In genomic region chr7:28386007-28386406, GRCm38 (mm10) we compare ENCODE assay signal across 8 mouse cellular contexts. TPM values are rescaled to one million over a fixed set of nuclear protein-coding genes. Genes with fewer than 3 reads are reported as not detected.
DNase-seq lines count a peak whose midpoint lies in the region; ATAC-seq and TF ChIP-seq lines count a peak whose summit lies in the region.

No protein-coding gene starts in this region.

- no peaks in the 10 kb centered on the region for H3K36me3 ChIP-seq in heart, adult 2 months (ENCODE audit: control insufficient read depth, insufficient read depth, low read length)
- peaks cover 15% of the 10 kb centered on the region for H3K36me3 ChIP-seq in heart, embryonic 11.5 days (ENCODE audit: control insufficient read depth, insufficient read depth, low read length)
- H3K36me3 ChIP-seq in heart, embryonic 16.5 days (ENCODE audit: control insufficient read depth, insufficient read depth) = peaks cover 29% of the 10 kb centered on the region

- no peak overlapping the region for H3K9ac ChIP-seq in heart, adult 2 months (ENCODE audit: low read depth, low read length)
- H3K9ac ChIP-seq in heart, embryonic 11.5 days (ENCODE audit: low read depth, low read length) = no peak overlapping the region
- no peak overlapping the region for H3K9ac ChIP-seq in heart, embryonic 16.5 days (ENCODE audit: low read length)

- TF ChIP-seq EP300 in heart, adult 2 months (IDR thresholded peaks at IDR 0.05; ENCODE audit: insufficient read depth, low read depth, low read length) = no peak

- no peaks in the 10 kb centered on the region for H3K79me2 ChIP-seq in heart, adult 2 months (replicated peaks; ENCODE audit: control insufficient read depth, insufficient read depth, low read length)

- DNase-seq in heart, adult 2 months = peak; percentile 57 to 77
- DNase-seq in NIH3T3 (ENCODE audit: low read depth) = peak; percentile 40
- peak; percentile 64 for DNase-seq in lung, postnatal 14 days
- no peak for DNase-seq in thymus, adult 18-20 months
- no peak for DNase-seq in layer of hippocampus, adult 11-12 months (ENCODE audit: low spot score)

- no peaks in the 10 kb centered on the region for H3K27me3 ChIP-seq in heart, adult 2 months (ENCODE audit: control insufficient read depth, insufficient read depth, low read length)
- no peaks in the 10 kb centered on the region for H3K27me3 ChIP-seq in heart, embryonic 11.5 days (ENCODE audit: control insufficient read depth, insufficient read depth, low read length)
- no peaks in the 10 kb centered on the region for H3K27me3 ChIP-seq in heart, embryonic 16.5 days (ENCODE audit: control insufficient read depth, insufficient read depth, low read length)

- H3K4me3 ChIP-seq in heart, adult 2 months = no peak overlapping the region
- H3K4me3 ChIP-seq in heart, embryonic 11.5 days (ENCODE audit: low read depth, low read length) = no peak overlapping the region
- no peak overlapping the region for H3K4me3 ChIP-seq in heart, embryonic 16.5 days (ENCODE audit: low read length)

- TF ChIP-seq CTCF in heart, adult 2 months (IDR thresholded peaks at IDR 0.05) = no peak

- no peak overlapping the region for H3K4me2 ChIP-seq in heart, embryonic 11.5 days
- no peak overlapping the region for H3K4me2 ChIP-seq in heart, embryonic 16.5 days (ENCODE audit: low read depth, low read length)

- H3K9me3 ChIP-seq in heart, embryonic 11.5 days (replicated peaks; ENCODE audit: control insufficient read depth, low read length) = no peaks in the 10 kb centered on the region
- no peaks in the 10 kb centered on the region for H3K9me3 ChIP-seq in heart, embryonic 16.5 days (replicated peaks; ENCODE audit: control insufficient read depth, low read length)

- H3K27ac ChIP-seq in heart, adult 2 months = peak overlapping the region; percentile 62
- no peak overlapping the region for H3K27ac ChIP-seq in heart, embryonic 11.5 days (ENCODE audit: low read depth, low read length)
- peak overlapping the region; percentile 58 for H3K27ac ChIP-seq in heart, embryonic 16.5 days (ENCODE audit: low read length)

- 74% methylated on average over 7 of the region's 7 CpGs for WGBS in heart, adult 2 months
- WGBS in heart, embryonic 11.5 days (ENCODE audit: insufficient replicate concordance) = 79% methylated on average over 7 of the region's 7 CpGs
- WGBS in heart, embryonic 16.5 days = 76% methylated on average over 7 of the region's 7 CpGs

- H3K4me1 ChIP-seq in heart, adult 2 months (ENCODE audit: control insufficient read depth, insufficient read depth, low read length) = peaks cover 15% of the 10 kb centered on the region
- peaks cover 22% of the 10 kb centered on the region for H3K4me1 ChIP-seq in heart, embryonic 11.5 days (ENCODE audit: control insufficient read depth, insufficient read depth, low read length)
- peaks cover 28% of the 10 kb centered on the region for H3K4me1 ChIP-seq in heart, embryonic 16.5 days (ENCODE audit: control insufficient read depth, insufficient read depth, low read length)

- TF ChIP-seq POLR2A in heart, adult 2 months (IDR thresholded peaks at IDR 0.05; ENCODE audit: insufficient read depth, low read depth, low read length) = no peak

- ATAC-seq in heart, embryonic 11.5 days (replicated peaks; ENCODE audit: insufficient number of reproducible peaks, low FRiP score, low TSS enrichment) = no peak
- ATAC-seq in heart, embryonic 16.5 days (replicated peaks; ENCODE audit: extremely low read depth, insufficient read depth, low FRiP score) = no peak
- ATAC-seq in frontal cortex, adult (ENCODE audit: low TSS enrichment) = no peak

- intact Hi-C loops in heart, adult 2 months (cut with DNase I) = loop anchor here (1.0 to 5.0 kb wide), 2 partner anchors 13 to 109 kb away; partner anchors contain the start of gene Eid2b

RNA-seq across cellular contexts. Expression of gene Zfp36, which starts 6.0 kb away (rescaled TPM):
- total RNA-seq in heart, adult 2 months (2021) = 10 to 100 TPM; 19.4 to 26.3 TPM
- 26.1 and 28.2 TPM in 2 replicates for polyA plus RNA-seq in heart, adult 2 months (2012; rRNA removed)
- 10.9 and 11.6 TPM in 2 replicates for polyA plus RNA-seq in heart, embryonic 11.5 days (2014; fragmentation: Nextera tagmentation; extraction: Ambion mirVana)
- 15.4 and 18.5 TPM in 2 replicates for polyA plus RNA-seq in heart, embryonic 16.5 days (2015; fragmentation: Nextera tagmentation; extraction: Ambion mirVana)

RNA-seq across cellular contexts. Expression of gene Med29, which starts 6.5 kb away (rescaled TPM):
- total RNA-seq in heart, adult 2 months (2021) = 10 to 100 TPM; 20.8 to 21.5 TPM
- 48.8 and 50.4 TPM in 2 replicates for polyA plus RNA-seq in heart, adult 2 months (2012; rRNA removed)
- polyA plus RNA-seq in heart, embryonic 11.5 days (2014; fragmentation: Nextera tagmentation; extraction: Ambion mirVana) = 46.4 and 54.3 TPM in 2 replicates
- 41.3 and 50.1 TPM in 2 replicates for polyA plus RNA-seq in heart, embryonic 16.5 days (2015; fragmentation: Nextera tagmentation; extraction: Ambion mirVana)

RNA-seq across cellular contexts. Expression of gene Paf1, which starts 6.7 kb away (rescaled TPM):
- total RNA-seq in heart, adult 2 months (2021) = 10 to 100 TPM; 41.3 to 42.1 TPM
- 63.8 and 67.0 TPM in 2 replicates for polyA plus RNA-seq in heart, adult 2 months (2012; rRNA removed)
- 70.2 and 81.4 TPM in 2 replicates for polyA plus RNA-seq in heart, embryonic 11.5 days (2014; fragmentation: Nextera tagmentation; extraction: Ambion mirVana)
- 78.9 and 79.9 TPM in 2 replicates for polyA plus RNA-seq in heart, embryonic 16.5 days (2015; fragmentation: Nextera tagmentation; extraction: Ambion mirVana)

RNA-seq across cellular contexts. Expression of gene Plekhg2, which starts 13.6 kb away (rescaled TPM):
- 10 to 100 TPM; 10.4 to 14.3 TPM for total RNA-seq in heart, adult 2 months (2021)
- 15.9 and 16.3 TPM in 2 replicates for polyA plus RNA-seq in heart, adult 2 months (2012; rRNA removed)
- 44.6 and 47.8 TPM in 2 replicates for polyA plus RNA-seq in heart, embryonic 11.5 days (2014; fragmentation: Nextera tagmentation; extraction: Ambion mirVana)
- polyA plus RNA-seq in heart, embryonic 16.5 days (2015; fragmentation: Nextera tagmentation; extraction: Ambion mirVana) = 35.8 and 41.8 TPM in 2 replicates

RNA-seq across cellular contexts. Expression of gene Rps16, which starts 35.6 kb away (rescaled TPM):
- 100 to 1,000 TPM; 496 to 556 TPM for total RNA-seq in heart, adult 2 months (2021)
- polyA plus RNA-seq in heart, adult 2 months (2012; rRNA removed) = 312 and 411 TPM in 2 replicates
- polyA plus RNA-seq in heart, embryonic 11.5 days (2014; fragmentation: Nextera tagmentation; extraction: Ambion mirVana) = 750 and 792 TPM in 2 replicates
- 506 and 555 TPM in 2 replicates for polyA plus RNA-seq in heart, embryonic 16.5 days (2015; fragmentation: Nextera tagmentation; extraction: Ambion mirVana)

Comparison
In these comparisons a context has a peak if more than half of its experiments do, and no peak if none do; other contexts are left out.
1. DNase-seq: peak in heart, adult 2 months (2 of 2), NIH3T3 (single experiment) and lung, postnatal 14 days (single experiment); none in thymus, adult 18-20 months (0 of 2) and layer of hippocampus, adult 11-12 months (single experiment).